ENCODE assay signal across 8 mouse cellular contexts in genomic region chr7:79994476-79994875, GRCm38 (mm10). TPM values are rescaled to one million over a fixed set of nuclear protein-coding genes. Genes with fewer than 3 reads are reported as not detected.
A peak's percentile ranks its signal among the peaks of the same experiment; 100 is the strongest.
DNase-seq lines count a peak whose midpoint lies in the region; ATAC-seq and TF ChIP-seq lines count a peak whose summit lies in the region.

No protein-coding gene starts in this region.

- H3K36me3 ChIP-seq in liver, adult 2 months (ENCODE audit: control insufficient read depth, insufficient read depth, low read length) = no peaks in the 10 kb centered on the region
- H3K36me3 ChIP-seq in liver, embryonic 11.5 days (ENCODE audit: control insufficient read depth, insufficient read depth, low read length) = no peaks in the 10 kb centered on the region

- no peaks in the 10 kb centered on the region for H3K79me2 ChIP-seq in liver, adult 2 months (ENCODE audit: control insufficient read depth, insufficient read depth, low read length)

- TF ChIP-seq CTCF in liver, adult 2 months (IDR thresholded peaks at IDR 0.05; ENCODE audit: low read depth, low read length) = peak; percentile 78

- WGBS in liver, adult 2 months = 51% methylated on average over 8 of the region's 8 CpGs
- WGBS in liver, embryonic 11.5 days = 37% methylated on average over 8 of the region's 8 CpGs

- H3K9ac ChIP-seq in liver, adult 2 months (ENCODE audit: low read depth, low read length) = no peak overlapping the region
- H3K9ac ChIP-seq in liver, embryonic 11.5 days (ENCODE audit: low read depth, low read length) = no peak overlapping the region

- H3K27me3 ChIP-seq in liver, adult 2 months (ENCODE audit: control insufficient read depth, insufficient read depth, low read length) = no peaks in the 10 kb centered on the region
- H3K27me3 ChIP-seq in liver, embryonic 11.5 days (replicated peaks; ENCODE audit: control insufficient read depth, insufficient read depth, low read length) = no peaks in the 10 kb centered on the region

- no peak for TF ChIP-seq POLR2A in liver, adult 2 months (IDR thresholded peaks at IDR 0.05; ENCODE audit: extremely low read depth, insufficient read depth, low read length)

- peak; percentile 14 for DNase-seq in liver, adult 2 months (ENCODE audit: extremely low read depth, low read depth, low spot score)
- no peak for DNase-seq in liver, embryonic 11.5 days (ENCODE audit: low spot score)
- peak; percentile 75 for DNase-seq in R1 (ENCODE audit: low read depth, low spot score)
- peak; percentile 53 to 58 for DNase-seq in cerebellum, adult 18-20 months
- DNase-seq in left cerebral cortex, postnatal 25 days (ENCODE audit: low spot score in 2 of 2) = peak; percentile 14 to 32
- DNase-seq in retina, postnatal 7 days (ENCODE audit: low read depth, low spot score) = peak; percentile 38
- no peak for DNase-seq in urinary bladder, postnatal 10 days (ENCODE audit: low spot score)

- H3K4me1 ChIP-seq in liver, adult 2 months (ENCODE audit: control insufficient read depth, insufficient read depth, low read length) = no peaks in the 10 kb centered on the region
- 0 out of 2 replicates have a peak, but pooled peaks cover 3% of the 10 kb centered on the region for H3K4me1 ChIP-seq in liver, embryonic 11.5 days (replicated peaks; ENCODE audit: control insufficient read depth, insufficient read depth, low read length)

- no peak overlapping the region for H3K4me2 ChIP-seq in liver, embryonic 11.5 days

- no peaks in the 10 kb centered on the region for H3K9me3 ChIP-seq in liver, embryonic 11.5 days (ENCODE audit: control insufficient read depth, low read length)

- H3K4me3 ChIP-seq in liver, adult 2 months (ENCODE audit: insufficient read depth, low read depth, low read length) = no peak overlapping the region
- no peak overlapping the region for H3K4me3 ChIP-seq in liver, embryonic 11.5 days (ENCODE audit: low read depth, low read length)

- intact Hi-C loops in left cerebral cortex, postnatal 25 days (cut with DNase I) = no loop called here

- no peak for ATAC-seq in liver, embryonic 11.5 days (replicated peaks; ENCODE audit: low FRiP score)
- peak; percentile 68 for ATAC-seq in granulocyte monocyte progenitor cell, adult 5-6 weeks (replicated peaks; ENCODE audit: poor library complexity, severe bottlenecking)

- no peak overlapping the region for H3K27ac ChIP-seq in liver, adult 2 months (replicated peaks; ENCODE audit: insufficient read depth, low read depth, low read length)
- H3K27ac ChIP-seq in liver, embryonic 11.5 days (ENCODE audit: low read depth, low read length) = no peak overlapping the region

RNA-seq across cellular contexts. Expression of gene Zfp710, which starts 30.1 kb away (rescaled TPM):
- total RNA-seq in liver, adult 2 months (2014; rRNA removed) = 5.4 and 5.6 TPM in 2 replicates
- 9.7 and 12.7 TPM in 2 replicates for polyA plus RNA-seq in liver, adult 2 months (2012; rRNA removed)
- 10.8 and 11.8 TPM in 2 replicates for polyA plus RNA-seq in liver, embryonic 11.5 days (2014; fragmentation: Nextera tagmentation; extraction: Ambion mirVana)
- 26.7 and 27.6 TPM in 2 replicates for total RNA-seq in granulocyte monocyte progenitor cell, adult 5-6 weeks (2014; fragmentation: Nextera tagmentation)
- total RNA-seq in granulocyte monocyte progenitor cell, adult 5-6 weeks (2017) = 13.7 and 24.3 TPM in 2 replicates
- total RNA-seq in left cerebral cortex, postnatal 25 days (2021) = 10 to 100 TPM; 19.6 to 21.2 TPM

RNA-seq across cellular contexts. Expression of gene Arpin, which starts 59.3 kb away (rescaled TPM):
- total RNA-seq in liver, adult 2 months (2014; rRNA removed) = 6.2 and 7.3 TPM in 2 replicates
- 3.5 and 4.0 TPM in 2 replicates for polyA plus RNA-seq in liver, adult 2 months (2012; rRNA removed)
- 9.9 and 10.6 TPM in 2 replicates for polyA plus RNA-seq in liver, embryonic 11.5 days (2014; fragmentation: Nextera tagmentation; extraction: Ambion mirVana)
- total RNA-seq in granulocyte monocyte progenitor cell, adult 5-6 weeks (2014; fragmentation: Nextera tagmentation) = 1.8 TPM in 1 of 2 replicates, not detected in the other
- not detected in 2 replicates for total RNA-seq in granulocyte monocyte progenitor cell, adult 5-6 weeks (2017)
- total RNA-seq in left cerebral cortex, postnatal 25 days (2021) = 10 to 100 TPM; 10.4 to 11.0 TPM

Comparison
In these comparisons a context has a peak if more than half of its experiments do, and no peak if none do; other contexts are left out.
1. DNase-seq: peak in liver, adult 2 months (single experiment), R1 (single experiment), cerebellum, adult 18-20 months (2 of 2), left cerebral cortex, postnatal 25 days (2 of 2) and retina, postnatal 7 days (single experiment); none in liver, embryonic 11.5 days (single experiment) and urinary bladder, postnatal 10 days (single experiment).